Mouse (Mus musculus) small intestine, adult 2 months (tissue): ENCODE results near the gene Crybb1.

Experiments
- CTCF ChIP-seq: fragments of 200-500 bp; IDR thresholded peaks from 2 replicates; pipeline ENCODE4 v1.5.1; 2012; ENCODE audit warnings: low read depth, mild to moderate bottlenecking, control low read depth, inconsistent platforms, low read length, moderate library complexity, mixed read lengths; ENCODE audit not compliant: insufficient replicate concordance, insufficient read length; ENCODE audit errors: extremely low read depth
- POLR2A ChIP-seq: fragments of 200-500 bp; IDR thresholded peaks from 2 replicates; pipeline ENCODE4 v1.6.1; 2012; ENCODE audit warnings: low read depth, mild to moderate bottlenecking, control low read depth, inconsistent platforms, low read length, moderate library complexity

DNA sequence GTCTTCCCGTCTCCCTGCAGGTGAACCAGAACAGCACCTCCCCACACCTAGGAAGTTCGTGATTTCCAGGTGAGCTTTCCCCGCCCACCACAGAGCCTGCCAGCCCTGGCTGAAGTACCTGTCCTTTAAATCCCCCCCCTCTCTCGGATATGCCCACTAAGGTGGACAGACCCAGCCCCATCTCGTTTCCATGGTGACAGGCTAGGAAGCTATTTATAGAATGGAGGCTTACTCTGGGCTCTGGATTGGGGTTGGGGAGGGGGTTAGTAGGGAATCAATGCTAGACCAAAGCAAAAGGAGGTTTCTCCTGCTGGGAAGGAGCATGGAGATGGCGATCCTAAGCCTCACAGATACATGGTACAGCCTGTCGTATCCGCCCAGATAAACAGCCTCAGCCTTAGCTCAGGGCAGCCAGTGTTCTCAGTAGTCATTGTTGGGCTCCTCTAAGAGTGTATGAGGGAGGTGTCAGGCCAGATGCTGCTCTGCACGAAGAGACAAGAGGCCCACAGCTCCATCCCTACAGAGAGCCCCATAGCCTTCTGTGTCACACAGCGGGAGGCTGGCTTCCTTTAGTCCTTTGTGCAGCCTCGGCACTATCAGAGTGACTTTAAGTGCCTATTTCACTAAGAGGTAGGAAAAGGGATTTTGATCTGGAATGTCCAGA, 57.7 kb downstream of the Crybb1 start:
- TF ChIP-seq CTCF: no peak
- no peak for TF ChIP-seq POLR2A
